19 mouse cellular contexts compared by ENCODE assay signal in the genomic region with DNA sequence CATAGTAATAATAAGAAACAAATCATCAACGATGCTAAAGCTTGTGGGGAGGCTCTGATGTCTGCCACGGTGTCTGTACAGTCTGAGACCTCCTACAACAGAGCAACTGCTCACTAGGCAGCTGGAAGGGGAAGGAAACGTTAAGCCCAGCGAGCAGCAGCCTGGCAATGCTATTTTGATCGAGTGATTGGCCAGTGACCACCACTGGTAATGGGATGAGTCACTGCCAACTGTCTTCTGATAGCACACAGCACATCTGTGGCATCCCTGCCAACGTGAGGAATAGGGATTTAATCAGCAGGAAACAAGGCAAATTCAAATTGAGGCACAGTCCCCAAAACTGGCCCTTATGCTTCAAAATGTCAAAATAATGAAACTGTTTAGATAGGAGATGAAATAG. TPM values are rescaled to one million over a fixed set of nuclear protein-coding genes. Genes with fewer than 3 reads are reported as not detected.
DNase-seq lines count a peak whose midpoint lies in the region; ATAC-seq and TF ChIP-seq lines count a peak whose summit lies in the region.
"Had no signal": no experiment of that assay in that cellular context is flagged by ENCODE, and none has a peak within 500 bp of the region (broad histone marks: within the 10 kb centered on the region; RNA-seq: fewer than 3 reads in every experiment).

No protein-coding gene starts in this region.

- H3K27me3 ChIP-seq in midbrain, embryonic 13.5 days = no peaks in the 10 kb centered on the region
- no peaks in the 10 kb centered on the region for H3K27me3 ChIP-seq in midbrain, postnatal 0 days (ENCODE audit: insufficient read depth, low read length)
- H3K27me3 ChIP-seq: limb, embryonic 13.5 days had no signal

- TF ChIP-seq CTCF in midbrain, postnatal 0 days (IDR thresholded peaks at IDR 0.05) = no peak
- TF ChIP-seq CTCF in brain, embryonic 14.5 days (IDR thresholded peaks at IDR 0.05; ENCODE audit: borderline replicate concordance, extremely low read depth, insufficient read depth, insufficient read length) = no peak

- H3K4me3 ChIP-seq in midbrain, embryonic 13.5 days (replicated peaks) = no peak overlapping the region
- no peak overlapping the region for H3K4me3 ChIP-seq in midbrain, postnatal 0 days (ENCODE audit: low read depth, low read length)
- H3K4me3 ChIP-seq: embryonic facial prominence, embryonic 10.5 days; erythroblast, embryonic 14.5 days; limb, embryonic 13.5 days had no signal

- no peak overlapping the region for H3K27ac ChIP-seq in midbrain, embryonic 13.5 days
- no peak overlapping the region for H3K27ac ChIP-seq in midbrain, postnatal 0 days (ENCODE audit: low read depth, low read length)
- H3K27ac ChIP-seq: embryonic facial prominence, embryonic 10.5 days; limb, embryonic 13.5 days had no signal

- no peak overlapping the region for H3K4me2 ChIP-seq in midbrain, embryonic 13.5 days (replicated peaks)
- no peak overlapping the region for H3K4me2 ChIP-seq in midbrain, postnatal 0 days (ENCODE audit: low read depth, low read length, poor library complexity, severe bottlenecking)
- H3K4me2 ChIP-seq: heart, embryonic 11.5 days; limb, embryonic 13.5 days had no signal

- H3K9ac ChIP-seq in midbrain, embryonic 13.5 days (replicated peaks) = 0 out of 2 replicates have a peak overlapping the region, but pooled peaks have one; percentile 23
- H3K9ac ChIP-seq in midbrain, postnatal 0 days (replicated peaks; ENCODE audit: low read length, poor library complexity, severe bottlenecking) = no peak overlapping the region
- H3K9ac ChIP-seq: limb, embryonic 13.5 days had no signal

- WGBS in midbrain, embryonic 13.5 days = 85% methylated on average over 6 of the region's 6 CpGs
- 84% methylated on average over 6 of the region's 6 CpGs for WGBS in midbrain, postnatal 0 days

- H3K4me1 ChIP-seq in midbrain, embryonic 13.5 days (replicated peaks) = no peaks in the 10 kb centered on the region
- H3K4me1 ChIP-seq in midbrain, postnatal 0 days (ENCODE audit: insufficient read depth, low read length) = no peaks in the 10 kb centered on the region
- H3K4me1 ChIP-seq: embryonic facial prominence, embryonic 10.5 days; limb, embryonic 13.5 days had no signal

- peak; percentile 35 for DNase-seq in adrenal gland, adult 2 months
- no peak for DNase-seq in adrenal gland, postnatal 25 days
- no peak for DNase-seq in midbrain, postnatal 0 days (ENCODE audit: low spot score)
- DNase-seq in brain, embryonic 14.5 days (ENCODE audit: low read depth) = peak; percentile 6
- no peak for DNase-seq in kidney, postnatal 36 days
- DNase-seq in B cell, adult 2 months = no peak
- DNase-seq: cerebellum, postnatal 14 days; gastrocnemius, postnatal 14 days; heart, postnatal 36 days; kidney, adult 2 months; lung, postnatal 36 days; right cerebral cortex, postnatal 25 days had no signal

- no peak for ATAC-seq in midbrain, embryonic 13.5 days
- ATAC-seq in midbrain, postnatal 0 days (ENCODE audit: low FRiP score) = no peak
- peak; percentile 58 for ATAC-seq in megakaryocyte-erythroid progenitor cell, adult 5-6 weeks (replicated peaks; ENCODE audit: low FRiP score, low TSS enrichment, poor library complexity, severe bottlenecking)
- ATAC-seq: hindbrain, embryonic 16.5 days had no signal

- TF ChIP-seq POLR2A in brain, embryonic 14.5 days (IDR thresholded peaks at IDR 0.05; ENCODE audit: borderline replicate concordance, extremely low read depth, insufficient read depth, insufficient read length, poor library complexity, severe bottlenecking) = no peak

- H3K9me3 ChIP-seq in midbrain, embryonic 13.5 days = no peaks in the 10 kb centered on the region
- no peaks in the 10 kb centered on the region for H3K9me3 ChIP-seq in midbrain, postnatal 0 days (ENCODE audit: low read length)
- H3K9me3 ChIP-seq: embryonic facial prominence, embryonic 10.5 days; limb, embryonic 13.5 days had no signal

- H3K36me3 ChIP-seq in midbrain, embryonic 13.5 days = peaks cover 35% of the 10 kb centered on the region
- H3K36me3 ChIP-seq in midbrain, postnatal 0 days (ENCODE audit: insufficient read depth, low read length) = no peaks in the 10 kb centered on the region

RNA-seq across cellular contexts. Expression of a gene that starts 39.7 kb away (rescaled TPM):
- total RNA-seq in adrenal gland, adult 2 months (2021) = 1 to 10 TPM; 2.0 to 3.1 TPM
- polyA plus RNA-seq in adrenal gland, adult 2 months (2012; rRNA removed) = 0.16 and 0.17 TPM in 2 replicates
- 6.6 and 10.5 TPM in 2 replicates for total RNA-seq in adrenal gland, postnatal 25 days (2021)
- polyA plus RNA-seq in midbrain, embryonic 13.5 days (2015; fragmentation: Nextera tagmentation; extraction: Ambion mirVana) = 16.6 and 18.2 TPM in 2 replicates
- total RNA-seq in midbrain, postnatal 0 days (2014; rRNA removed) = 6.4 and 8.4 TPM in 2 replicates
- 4.0 and 5.0 TPM in 2 replicates for polyA plus RNA-seq in midbrain, postnatal 0 days (2015; fragmentation: Nextera tagmentation; extraction: Ambion mirVana)
- 10.8 and 11.7 TPM in 2 replicates for polyA plus RNA-seq in brain, embryonic 14.5 days (2012; rRNA removed)
- 110 and 139 TPM in 2 replicates for total RNA-seq in megakaryocyte-erythroid progenitor cell, adult 5-6 weeks (2014; fragmentation: Nextera tagmentation)
- 72.4 and 78.2 TPM in 2 replicates for total RNA-seq in megakaryocyte-erythroid progenitor cell, adult 5-6 weeks (2017)

Comparison
In these comparisons a context has a peak if more than half of its experiments do, and no peak if none do; other contexts are left out.
1. DNase-seq: peak in adrenal gland, adult 2 months (single experiment) and brain, embryonic 14.5 days (single experiment); none in adrenal gland, postnatal 25 days (single experiment), midbrain, postnatal 0 days (single experiment), kidney, postnatal 36 days (0 of 2) and B cell, adult 2 months (0 of 2).